Mouse (Mus musculus) intestine, embryonic 14.5 days (tissue): Measurements from ENCODE around the gene Tceanc. TPM values are rescaled to one million over a fixed set of nuclear protein-coding genes. Genes with fewer than 3 reads are reported as not detected.
"Not testable (repeated sequence)": the region's sequence is repeated elsewhere in the genome, so short reads cannot be mapped to it uniquely, and the experiment has no call there.

Source experiments
- ATAC-seq: fragments of 200-750 bp; cut with Nextera tagmentation; replicated peaks from 2 replicates; pipeline ENCODE4 v1.8.0; 2017; ENCODE audit warnings: low read depth, moderate number of reproducible peaks, moderate TSS enrichment, moderate library complexity; ENCODE audit not compliant: low FRiP score, low TSS enrichment
- DNase-seq: peaks from one replicate; pipeline ENCODE4 v3.0.0-alpha.2; 2018; ENCODE audit warnings: low spot score
- H3K27ac ChIP-seq: fragments of 300-500 bp; sonication (generic); 2 replicates; pipeline ENCODE4 v1.5.1; 2014; ENCODE audit warnings: low read depth, mild to moderate bottlenecking, control low read depth
- H3K27me3 ChIP-seq: fragments of 300-500 bp; sonication (generic); replicated peaks from 2 replicates; pipeline ENCODE4 v1.6.1; 2014; ENCODE audit warnings: low read length, control low read depth; ENCODE audit not compliant: control insufficient read depth, insufficient read depth
- H3K36me3 ChIP-seq: fragments of 300-500 bp; sonication (generic); 2 replicates; pipeline ENCODE4 v1.6.1; 2014; ENCODE audit warnings: low read length, control low read depth; ENCODE audit not compliant: control insufficient read depth, insufficient read depth
- H3K4me1 ChIP-seq: fragments of 300-500 bp; sonication (generic); replicated peaks from 2 replicates; pipeline ENCODE4 v1.6.1; 2014; ENCODE audit warnings: low read length, control low read depth, mixed read lengths; ENCODE audit not compliant: control insufficient read depth, insufficient read depth
- H3K4me2 ChIP-seq: fragments of 300-500 bp; sonication (generic); 2 replicates; pipeline ENCODE4 v1.6.1; 2014; ENCODE audit warnings: low read length
- H3K4me3 ChIP-seq: fragments of 300-500 bp; sonication (generic); 2 replicates; pipeline ENCODE4 v1.5.1; 2014; ENCODE audit warnings: low read depth, low read length, control low read depth, mixed read lengths
- H3K9ac ChIP-seq: fragments of 300-500 bp; sonication (generic); 2 replicates; pipeline ENCODE4 v1.6.1; 2014; ENCODE audit warnings: mild to moderate bottlenecking, low read length
- H3K9me3 ChIP-seq: fragments of 300-500 bp; sonication (generic); 2 replicates; pipeline ENCODE4 v1.6.1; 2016; ENCODE audit warnings: low read length, control low read depth; ENCODE audit not compliant: control insufficient read depth
- WGBS: fragments of 180-500 bp; shearing (Covaris S2); extraction: QIAGEN DNeasy Blood & Tissue Kit; methylation state at CpG from one replicate; pipeline ENCODE4 v1.1.7; 2014; 5-methylcytosine and 5-hydroxymethylcytosine counted together
- polyA plus RNA-seq: library from polyadenylated mRNA; unstranded; fragments of >200 nt; fragmentation: Nextera tagmentation; extraction: Ambion mirVana; gene quantifications from 2 replicates; pipeline ENCODE4 v1.2.1, GENCODE M21; 2014

Gene Tceanc
- polyA plus RNA-seq, 1 experiment from 2014 or later, result 5.5 TPM

- no peak overlapping the region for H3K4me2 ChIP-seq
- no peaks in the 10 kb centered on the region for H3K4me1 ChIP-seq
- no peak for ATAC-seq
- WGBS, result 32% methylated on average over 6 of the region's 6 CpGs
- no peak overlapping the region for H3K9ac ChIP-seq
- H3K4me3 ChIP-seq, result no peak overlapping the region
- DNase-seq, result no peak
- H3K36me3 ChIP-seq, result no peaks in the 10 kb centered on the region
- no peak overlapping the region for H3K27ac ChIP-seq
- peaks cover 1% of the 10 kb centered on the region; the same call in 1 of the 2 replicates for H3K27me3 ChIP-seq
- H3K9me3 ChIP-seq, result no peaks in the 10 kb centered on the region
Measured at GRCm38 (mm10) chrX:166531671-166532070, 13.3 kb upstream of the Tceanc start.

- Histone ChIP-seq H3K9ac (no peak overlapping the region), H3K4me1 (no peaks in the 10 kb centered on the region), H3K27ac (no peak overlapping the region), H3K4me2 (no peak overlapping the region), H3K9me3 (no peaks in the 10 kb centered on the region), H3K4me3 (no peak overlapping the region), H3K36me3 (no peaks in the 10 kb centered on the region), H3K27me3 (no peaks in the 10 kb centered on the region)
- DNase-seq (no peak), ATAC-seq (no peak)
- 72% methylated on average over 3 of the region's 3 CpGs for WGBS
Measured at GRCm38 (mm10) chrX:166528126-166528525, 9.8 kb upstream of the Tceanc start.

GRCm38 (mm10) chrX:166525637-166526315 lies 7.4 kb upstream of the Tceanc start:
- no peaks in the 10 kb centered on the region for H3K36me3 ChIP-seq
- H3K4me1 ChIP-seq, result no peaks in the 10 kb centered on the region
- DNase-seq (no peak), ATAC-seq (no peak)
- H3K4me2 ChIP-seq, result no peak overlapping the region
- no peak overlapping the region for H3K27ac ChIP-seq
- H3K27me3 ChIP-seq, result no peaks in the 10 kb centered on the region
- WGBS, result 77% methylated on average over 2 of the region's 2 CpGs
- no peak overlapping the region for H3K9ac ChIP-seq
- H3K4me3 ChIP-seq, result no peak overlapping the region
- no peaks in the 10 kb centered on the region for H3K9me3 ChIP-seq

GRCm38 (mm10) chrX:166520782-166521181 lies 2.4 kb upstream of the Tceanc start:
- H3K36me3 ChIP-seq, result no peaks in the 10 kb centered on the region
- no peak overlapping the region for H3K4me2 ChIP-seq
- ATAC-seq (no peak), DNase-seq (no peak)
- no peaks in the 10 kb centered on the region for H3K4me1 ChIP-seq
- H3K27me3 ChIP-seq, result 0 out of 2 replicates have a peak, but pooled peaks cover 3% of the 10 kb centered on the region
- no peak overlapping the region for H3K27ac ChIP-seq
- H3K4me3 ChIP-seq, result no peak overlapping the region
- H3K9me3 ChIP-seq, result no peaks in the 10 kb centered on the region
- 89% methylated on average over 5 of the region's 5 CpGs for WGBS
- no peak overlapping the region for H3K9ac ChIP-seq

GRCm38 (mm10) chrX:166516631-166517030 lies 1.7 kb downstream of the Tceanc start:
- H3K4me3 ChIP-seq, result no peak overlapping the region
- no peak overlapping the region for H3K4me2 ChIP-seq
- H3K36me3 ChIP-seq, result no peaks in the 10 kb centered on the region
- H3K27ac ChIP-seq, result no peak overlapping the region
- H3K4me1 ChIP-seq, result no peaks in the 10 kb centered on the region
- 0 out of 2 replicates have a peak, but pooled peaks cover 3% of the 10 kb centered on the region for H3K27me3 ChIP-seq
- ATAC-seq (no peak), DNase-seq (no peak)
- no peak overlapping the region for H3K9ac ChIP-seq
- no peaks in the 10 kb centered on the region for H3K9me3 ChIP-seq
- WGBS, result 82% methylated on average over 1 of the region's 1 CpGs

- no peaks in the 10 kb centered on the region for H3K36me3 ChIP-seq
- no peaks in the 10 kb centered on the region for H3K4me1 ChIP-seq
- no peak overlapping the region for H3K4me2 ChIP-seq
- H3K27ac ChIP-seq, result no peak overlapping the region
- DNase-seq (no peak), ATAC-seq (no peak)
- H3K9ac ChIP-seq, result no peak overlapping the region
- 83% methylated on average over 3 of the region's 3 CpGs for WGBS
- 0 out of 2 replicates have a peak, but pooled peaks cover 3% of the 10 kb centered on the region for H3K27me3 ChIP-seq
- no peaks in the 10 kb centered on the region for H3K9me3 ChIP-seq
- no peak overlapping the region for H3K4me3 ChIP-seq
Measured at GRCm38 (mm10) chrX:166515923-166516322, 2.4 kb downstream of the Tceanc start.

- not testable (repeated sequence) for H3K27me3 ChIP-seq, ATAC-seq, H3K27ac ChIP-seq, H3K9me3 ChIP-seq, DNase-seq, H3K36me3 ChIP-seq, H3K9ac ChIP-seq, H3K4me1 ChIP-seq, H3K4me3 ChIP-seq
- 23% methylated on average over 12 of the region's 12 CpGs for WGBS
- peak overlapping the region; percentile 18; the same call in 1 of the 2 replicates for H3K4me2 ChIP-seq
Measured at GRCm38 (mm10) chrX:166514035-166514434, 4.3 kb downstream of the Tceanc start.

GRCm38 (mm10) chrX:166512071-166512470 lies 6.3 kb downstream of the Tceanc start:
- H3K4me2 ChIP-seq, result no peak overlapping the region
- 96% methylated on average over 4 of the region's 4 CpGs for WGBS

GRCm38 (mm10) chrX:166511107-166511506 lies 7.3 kb downstream of the Tceanc start:
- no peak for DNase-seq
- no peaks in the 10 kb centered on the region for H3K36me3 ChIP-seq
- no peak overlapping the region for H3K27ac ChIP-seq
- H3K4me2 ChIP-seq, result peak overlapping the region; percentile 42; the same call in 1 of the 2 replicates
- no peak overlapping the region for H3K4me3 ChIP-seq
- H3K9ac ChIP-seq, result no peak overlapping the region
- no peaks in the 10 kb centered on the region for H3K9me3 ChIP-seq
- no peak for ATAC-seq
- H3K27me3 ChIP-seq, result no peaks in the 10 kb centered on the region
- H3K4me1 ChIP-seq, result no peaks in the 10 kb centered on the region

More at GRCm38 (mm10) chrX:166512071-166512470, 6.3 kb downstream of the Tceanc start:
- no peak for DNase-seq
- Histone ChIP-seq H3K27me3 (no peaks in the 10 kb centered on the region), H3K4me3 (no peak overlapping the region), H3K9me3 (no peaks in the 10 kb centered on the region), H3K36me3 (no peaks in the 10 kb centered on the region), H3K4me1 (no peaks in the 10 kb centered on the region), H3K9ac (no peak overlapping the region), H3K27ac (no peak overlapping the region)
- ATAC-seq, result no peak
